Mouse (Mus musculus): ENCODE measurements around the gene Slc6a12. TPM values are rescaled to one million over a fixed set of nuclear protein-coding genes. Genes with fewer than 3 reads are reported as not detected.

Slc6a12 gene
- total and polyA plus RNA-seq, 3 experiments = 0.36 to 0.95 (median 0.48) TPM

DNA sequence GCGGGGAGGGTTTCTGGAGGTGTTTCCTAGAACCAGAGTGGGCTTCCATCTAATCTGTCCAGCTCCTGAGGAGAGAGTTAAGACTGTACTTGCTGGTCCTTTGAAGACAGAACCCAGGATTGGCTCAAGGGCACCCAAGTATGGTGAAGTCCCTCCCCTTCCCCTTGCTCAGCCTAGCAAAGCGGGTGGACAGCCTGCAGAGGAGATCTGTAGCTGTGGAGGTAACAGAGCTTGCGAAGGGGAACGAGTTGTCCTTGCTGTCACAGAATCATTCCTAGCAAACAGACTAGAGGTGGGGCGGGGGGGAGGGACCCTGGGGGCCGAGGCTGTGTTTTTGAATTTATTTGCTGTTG is 871 bp downstream of the Slc6a12 start:
- no peak for DNase-seq

DNA sequence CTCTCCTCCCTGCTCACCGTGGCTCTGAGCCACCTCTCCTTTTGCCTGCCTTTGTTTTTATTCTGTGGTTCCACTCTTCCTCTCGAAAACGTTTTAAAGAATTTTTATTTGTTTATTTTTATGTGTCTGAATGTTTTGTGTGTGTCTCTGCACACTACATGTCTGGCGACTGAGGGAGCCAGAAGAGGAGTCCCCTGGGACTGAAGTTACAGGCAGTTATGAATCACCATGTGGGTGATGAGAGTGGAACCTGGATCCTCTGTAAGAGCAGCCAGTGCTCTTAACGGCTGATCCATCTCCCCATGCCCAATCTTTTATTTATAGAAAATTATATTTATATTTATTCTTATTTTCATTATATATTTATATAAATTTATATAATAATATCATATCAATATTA is 1.5 kb downstream of the Slc6a12 start:
- no peak for DNase-seq

DNA sequence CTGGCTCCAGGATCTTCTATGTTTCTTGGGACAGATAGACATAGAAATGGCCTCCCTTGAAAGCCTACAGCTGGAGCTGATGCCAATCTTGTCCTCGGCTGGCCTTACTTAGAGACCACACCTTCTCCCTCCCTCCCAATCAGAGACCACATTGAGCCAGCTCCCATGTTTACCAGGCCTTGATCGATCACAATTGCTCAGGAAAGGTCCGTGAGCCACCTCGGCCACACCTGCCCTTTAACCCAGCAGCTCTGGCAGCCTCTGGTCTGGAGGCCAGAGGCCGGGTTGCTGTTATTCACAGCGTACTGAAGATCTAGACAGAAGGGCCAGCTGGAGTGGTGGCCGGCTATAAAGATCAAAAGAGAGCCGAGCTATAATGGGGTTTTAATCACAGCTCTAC is 3.6 kb downstream of the Slc6a12 start:
- DNase-seq = no peak

DNA sequence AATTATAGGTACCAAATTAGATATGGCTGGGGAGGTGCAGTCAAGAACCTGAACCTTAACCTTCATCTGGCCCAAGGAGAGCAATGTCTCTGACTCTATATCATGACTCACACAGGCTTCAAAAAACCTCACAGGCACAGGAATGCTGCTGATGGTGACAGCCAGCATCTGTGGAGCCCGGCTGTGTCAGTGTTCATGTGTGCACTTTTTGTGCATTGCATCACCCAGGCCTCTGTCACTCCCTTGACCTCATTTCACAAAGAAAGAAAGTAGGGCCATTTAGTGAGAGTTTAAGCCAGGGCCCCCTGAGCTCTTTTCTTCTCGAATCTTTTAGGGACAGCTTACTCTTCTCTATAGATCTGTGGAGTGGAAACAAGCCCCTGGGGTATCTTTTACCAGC is 9.4 kb downstream of the Slc6a12 start:
- peak; percentile 62 for DNase-seq

DNA sequence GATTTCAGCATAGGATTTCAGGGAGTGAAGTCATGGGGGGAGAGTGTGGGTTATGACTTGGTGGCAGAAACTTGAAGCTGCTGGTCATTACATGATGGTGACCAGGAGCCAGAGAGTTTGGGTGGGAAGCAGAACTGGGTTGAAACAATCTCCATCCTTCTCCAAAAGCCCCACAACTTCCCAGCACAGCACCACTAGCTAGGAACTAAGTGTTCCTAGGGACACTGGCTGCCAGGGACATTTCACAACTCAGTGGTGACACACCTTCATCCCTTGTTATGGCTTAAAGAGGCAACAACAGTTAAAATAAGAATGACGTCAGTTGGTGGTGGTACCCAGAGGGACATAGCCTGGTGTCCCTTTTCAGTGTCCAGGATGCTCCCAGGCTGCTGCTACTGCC is 13.2 kb downstream of the Slc6a12 start:
- DNase-seq = no peak

DNA sequence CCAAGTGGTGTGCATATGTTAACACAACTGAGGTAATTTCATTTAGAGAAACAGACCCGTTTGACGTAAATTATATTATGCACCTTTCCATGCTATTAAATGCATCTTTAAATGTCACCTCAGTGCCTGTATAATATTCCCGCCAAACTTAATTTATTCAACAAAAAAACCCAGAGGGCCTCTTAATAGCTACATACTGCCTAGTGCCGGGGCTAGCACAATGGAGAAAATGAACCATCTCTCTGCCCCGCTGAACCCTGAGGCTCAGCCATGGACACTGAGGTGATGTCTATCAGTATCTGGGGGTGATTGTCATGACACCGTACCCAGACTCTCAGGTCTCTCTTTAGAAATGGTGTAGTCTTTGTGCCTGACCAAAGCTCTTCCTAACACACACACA is 14.4 kb downstream of the Slc6a12 start:
- no peak for DNase-seq

DNA sequence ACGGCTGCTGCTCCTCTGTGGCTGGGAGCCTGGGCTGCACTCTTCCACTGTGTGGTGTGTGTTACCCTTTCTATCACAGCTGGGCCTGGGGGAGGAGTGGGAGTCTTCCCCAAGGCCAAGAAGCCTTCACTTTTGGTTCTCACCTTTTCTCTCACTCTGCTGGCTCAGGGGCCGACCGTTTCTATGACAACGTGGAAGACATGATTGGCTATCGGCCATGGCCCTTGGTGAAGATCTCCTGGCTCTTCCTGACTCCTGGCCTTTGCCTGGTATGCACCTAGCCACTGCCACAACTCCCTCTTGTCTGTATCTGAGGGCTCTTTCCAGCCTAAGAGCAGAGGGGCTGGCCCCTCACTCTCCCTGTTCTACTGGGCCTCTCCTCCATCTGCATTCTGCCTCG is 20.2 kb downstream of the Slc6a12 start:
- DNase-seq = no peak

DNA sequence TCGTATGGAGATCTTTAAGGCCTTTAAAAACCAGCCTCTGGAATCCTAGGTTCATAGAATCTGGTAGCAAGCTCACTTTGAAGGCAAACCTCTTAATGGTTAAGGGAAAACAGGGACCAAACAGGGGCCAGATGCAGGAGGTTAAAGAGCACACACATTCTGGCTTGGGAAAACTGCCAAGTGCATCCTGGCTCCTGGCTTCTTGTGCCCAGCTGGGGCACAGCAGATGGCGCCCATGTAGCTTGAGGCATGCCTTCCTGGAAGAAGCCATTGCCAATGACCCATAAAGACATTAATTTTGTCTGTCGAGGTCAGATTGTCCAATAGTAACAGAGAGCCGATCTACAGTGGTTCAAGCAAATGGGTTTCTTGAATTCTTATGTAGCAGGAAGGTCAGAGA is 21.1 kb downstream of the Slc6a12 start:
- no peak for DNase-seq

DNA sequence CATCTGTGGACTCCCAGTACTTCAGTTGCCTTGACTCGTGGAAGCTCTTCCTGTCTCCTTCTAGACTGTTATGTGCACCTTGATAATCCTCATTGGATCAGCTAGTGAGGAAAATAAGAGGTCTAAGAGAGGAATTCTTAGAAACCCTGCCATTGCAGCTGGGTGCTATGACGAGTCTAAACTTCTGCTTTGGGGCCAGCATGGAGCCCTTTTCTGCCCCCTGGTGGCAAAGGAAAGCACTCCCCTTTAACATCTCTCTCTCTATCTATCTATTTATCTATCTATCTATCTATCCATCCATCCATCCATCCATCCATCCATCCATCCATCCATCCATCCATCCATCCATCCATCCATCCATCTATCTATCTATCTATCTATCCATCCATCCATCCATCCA is 23.7 kb downstream of the Slc6a12 start:
- peak; percentile 30 for DNase-seq

DNA sequence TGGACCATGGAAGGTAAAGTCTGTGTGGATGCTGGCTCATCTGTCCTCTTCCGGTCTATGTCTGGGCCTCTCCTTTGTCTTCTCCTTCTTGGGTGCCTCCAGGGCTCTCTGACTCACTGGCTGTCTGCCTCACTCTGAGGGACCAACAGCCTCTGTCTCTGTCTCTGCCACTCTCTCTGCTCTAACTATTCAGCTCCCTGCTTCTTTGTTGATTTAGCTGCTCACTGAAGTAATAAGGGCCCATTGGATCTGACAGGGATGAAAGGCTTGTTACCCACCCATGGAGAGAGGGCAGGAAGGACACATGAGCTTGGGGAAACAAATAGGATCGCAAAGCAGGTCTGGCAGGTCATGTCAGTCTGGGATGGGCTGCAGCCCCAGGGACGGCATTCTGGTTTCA is 24.2 kb downstream of the Slc6a12 start:
- no peak for DNase-seq

DNA sequence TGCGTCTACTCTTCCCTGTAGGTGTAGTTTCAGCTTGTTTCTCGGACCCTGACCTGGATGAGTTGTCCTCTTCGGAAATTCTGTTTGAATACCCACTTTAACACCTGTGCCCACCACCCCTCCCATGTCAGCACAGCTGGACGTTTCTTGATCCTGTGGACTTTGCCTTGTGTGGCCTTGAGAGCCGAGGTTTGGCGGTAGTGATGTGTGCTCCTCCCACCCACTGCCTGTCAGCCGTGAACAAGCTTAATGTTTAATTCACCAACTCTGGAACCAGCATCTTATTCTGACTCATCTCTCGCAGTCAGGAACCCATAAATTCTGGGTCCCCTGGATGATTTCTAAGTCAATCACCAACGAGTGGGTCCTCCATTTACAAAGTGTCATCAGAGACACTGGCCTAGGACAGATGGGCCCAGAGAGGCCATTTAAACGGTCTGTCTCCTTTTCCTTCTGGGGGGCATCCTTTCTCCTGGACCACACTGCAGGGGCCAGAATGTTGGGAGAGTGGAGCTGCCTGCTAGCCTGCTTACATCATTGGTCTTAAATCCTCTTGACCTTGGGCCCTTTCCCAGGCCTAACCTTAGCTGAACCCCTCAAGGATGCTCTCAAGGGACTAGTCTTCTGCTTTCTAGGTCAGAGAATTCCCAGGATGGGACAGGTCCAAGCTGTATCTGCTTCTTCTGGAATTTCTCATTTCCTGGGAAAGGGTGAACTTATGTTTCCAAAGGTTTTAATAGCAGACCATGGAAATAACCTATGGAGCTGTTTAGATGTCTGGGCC is 28.5 kb downstream of the Slc6a12 start:
- peak; percentile 29 for DNase-seq

DNA sequence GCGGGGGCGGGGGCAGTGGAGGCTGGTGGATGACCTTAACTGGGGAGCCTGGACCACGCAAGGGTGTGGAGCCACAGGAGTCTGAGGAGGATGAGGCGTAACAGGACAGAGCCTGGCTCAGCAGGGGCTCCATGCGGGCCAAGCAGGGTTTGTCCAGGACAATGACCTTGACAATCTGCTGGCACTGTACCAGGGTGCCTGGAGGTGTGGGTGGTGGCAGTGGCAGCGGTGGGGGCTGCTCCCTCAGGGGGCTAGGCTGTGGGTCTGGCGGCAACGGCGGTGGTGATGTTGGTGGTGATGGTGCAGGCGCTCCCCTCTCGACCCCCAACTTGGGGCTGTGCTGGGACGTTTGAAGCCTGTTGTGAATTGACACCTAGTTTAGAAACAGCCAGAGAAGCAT is 33.3 kb downstream of the Slc6a12 start:
- peak; percentile 32 for DNase-seq

DNA sequence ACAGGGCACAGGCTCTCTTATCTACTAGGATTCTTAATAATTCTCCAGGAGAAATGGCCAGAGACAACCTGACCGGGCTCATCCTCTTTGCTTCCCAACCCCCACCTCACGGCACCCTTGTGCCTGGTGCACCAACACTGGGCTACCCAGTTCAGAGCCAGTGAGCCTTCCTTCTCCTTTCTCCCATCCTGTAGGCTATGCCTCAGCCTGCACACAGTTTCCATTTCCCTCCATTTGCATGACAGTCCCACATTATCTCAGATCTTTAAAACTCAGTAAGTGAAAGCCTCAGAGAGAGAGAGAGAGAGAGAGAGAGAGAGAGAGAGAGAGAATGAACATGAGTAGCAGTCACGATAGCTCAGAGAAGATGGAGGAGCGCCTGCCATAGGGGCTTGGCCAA is 35.4 kb downstream of the Slc6a12 start:
- DNase-seq = no peak

DNA sequence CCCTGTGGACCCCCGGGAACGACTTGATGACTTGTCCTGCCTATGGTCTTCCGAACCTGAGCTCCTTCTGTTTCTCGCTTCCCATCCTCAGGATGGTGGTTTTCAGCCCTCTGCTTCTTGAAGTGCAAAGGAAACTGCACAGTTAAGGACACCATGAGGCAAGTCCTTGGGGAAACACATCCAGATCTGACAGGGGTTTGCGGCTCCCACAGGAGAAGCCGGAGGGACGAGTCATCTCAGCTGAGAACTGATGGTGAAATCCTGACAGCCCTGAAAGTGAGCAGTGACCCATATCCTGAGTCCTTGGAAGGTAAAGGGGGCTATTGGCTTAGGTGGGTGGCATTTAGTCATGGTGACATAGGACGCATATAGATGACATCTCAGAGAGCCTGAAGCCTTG is 37.7 kb downstream of the Slc6a12 start:
- no peak for DNase-seq

DNA sequence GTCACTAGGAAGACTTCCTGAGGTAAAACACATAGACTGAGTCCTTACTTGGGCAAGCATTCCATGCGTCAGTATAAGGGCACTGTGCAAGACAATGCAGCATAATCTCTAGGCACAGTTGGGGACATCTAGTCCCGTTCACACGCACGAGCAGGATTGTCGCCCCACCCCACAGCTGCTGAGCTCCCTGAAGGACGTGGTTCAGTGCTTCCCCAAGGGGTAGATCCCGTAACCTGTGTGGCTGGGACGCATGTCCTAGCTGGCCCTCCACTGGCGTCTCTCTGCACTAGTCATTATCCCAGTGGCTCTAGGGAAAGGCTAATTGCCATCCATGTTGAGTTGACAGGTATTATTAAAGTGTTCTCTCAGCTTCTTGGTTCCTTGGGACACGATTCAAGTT is 39.2 kb downstream of the Slc6a12 start:
- DNase-seq = peak; percentile 6

DNA sequence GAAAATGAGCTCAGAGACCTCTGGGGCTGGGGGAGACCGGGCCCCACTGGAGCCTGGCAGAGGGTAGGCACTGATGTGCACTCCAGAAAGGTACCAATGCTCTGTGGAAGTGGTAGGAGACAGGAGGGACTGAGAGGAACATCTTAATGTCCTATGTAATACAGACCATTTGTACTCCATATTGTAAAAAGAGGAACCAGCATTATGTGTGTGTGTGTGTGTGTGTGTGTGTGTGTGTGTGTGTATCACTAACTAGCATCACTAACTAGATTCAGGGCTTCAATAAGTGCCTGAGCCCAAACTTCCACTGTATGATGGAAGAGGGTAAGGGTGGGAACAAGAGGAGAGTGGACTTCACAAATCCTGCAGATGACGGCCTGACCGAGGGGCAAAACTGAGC is 42.5 kb downstream of the Slc6a12 start:
- DNase-seq = no peak

DNA sequence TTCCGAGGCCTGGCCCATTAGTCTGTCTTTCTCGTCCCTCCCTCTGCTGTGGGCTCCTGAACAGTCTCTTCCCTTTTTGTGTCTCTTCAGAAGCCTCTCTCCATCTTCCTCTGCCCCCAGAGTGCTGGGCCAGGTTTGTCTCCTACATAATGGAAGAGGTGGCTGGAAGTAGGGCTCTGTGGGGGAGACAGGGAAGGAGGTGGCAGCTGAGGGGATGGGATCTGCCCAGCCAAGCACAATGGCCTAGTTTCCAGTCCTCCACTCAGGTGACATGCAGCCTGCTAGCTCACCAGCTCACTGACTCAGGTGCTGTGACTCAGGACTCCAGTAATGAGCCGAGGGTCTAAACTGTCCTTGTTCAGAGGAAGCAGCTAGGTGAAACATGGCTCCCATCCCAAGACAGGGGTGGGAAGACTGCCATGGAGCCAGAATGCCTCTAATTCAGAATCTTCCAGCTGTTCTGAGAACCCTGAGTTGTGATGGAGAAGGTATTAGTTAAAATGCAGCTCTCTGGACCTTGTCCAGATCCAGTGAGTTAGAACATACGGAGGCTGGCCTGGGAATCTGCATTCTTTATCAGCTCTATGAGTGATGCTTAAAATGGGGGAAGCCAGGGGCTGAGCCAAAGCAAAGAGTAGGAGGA is 49.9 kb downstream of the Slc6a12 start:
- no peak for DNase-seq

DNA sequence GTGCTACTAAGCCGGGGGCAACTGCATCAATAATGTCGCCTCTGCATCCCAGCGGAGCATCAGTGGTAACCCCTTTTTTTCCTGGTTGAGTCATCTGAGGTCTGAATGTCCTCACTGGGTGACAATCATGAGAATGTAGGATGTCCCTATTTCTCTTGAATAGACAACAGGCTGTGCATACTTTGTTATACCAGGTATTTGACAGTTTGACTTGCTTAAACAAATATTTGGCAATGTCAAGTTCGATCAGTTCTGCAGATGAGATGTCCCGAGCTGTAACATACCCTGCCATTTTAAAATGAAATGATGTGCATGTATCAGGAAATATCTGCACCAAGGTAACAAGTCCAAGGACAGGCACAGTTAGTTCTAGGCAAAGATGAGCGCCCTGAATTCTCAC is 58.3 kb downstream of the Slc6a12 start:
- no peak for DNase-seq

DNA sequence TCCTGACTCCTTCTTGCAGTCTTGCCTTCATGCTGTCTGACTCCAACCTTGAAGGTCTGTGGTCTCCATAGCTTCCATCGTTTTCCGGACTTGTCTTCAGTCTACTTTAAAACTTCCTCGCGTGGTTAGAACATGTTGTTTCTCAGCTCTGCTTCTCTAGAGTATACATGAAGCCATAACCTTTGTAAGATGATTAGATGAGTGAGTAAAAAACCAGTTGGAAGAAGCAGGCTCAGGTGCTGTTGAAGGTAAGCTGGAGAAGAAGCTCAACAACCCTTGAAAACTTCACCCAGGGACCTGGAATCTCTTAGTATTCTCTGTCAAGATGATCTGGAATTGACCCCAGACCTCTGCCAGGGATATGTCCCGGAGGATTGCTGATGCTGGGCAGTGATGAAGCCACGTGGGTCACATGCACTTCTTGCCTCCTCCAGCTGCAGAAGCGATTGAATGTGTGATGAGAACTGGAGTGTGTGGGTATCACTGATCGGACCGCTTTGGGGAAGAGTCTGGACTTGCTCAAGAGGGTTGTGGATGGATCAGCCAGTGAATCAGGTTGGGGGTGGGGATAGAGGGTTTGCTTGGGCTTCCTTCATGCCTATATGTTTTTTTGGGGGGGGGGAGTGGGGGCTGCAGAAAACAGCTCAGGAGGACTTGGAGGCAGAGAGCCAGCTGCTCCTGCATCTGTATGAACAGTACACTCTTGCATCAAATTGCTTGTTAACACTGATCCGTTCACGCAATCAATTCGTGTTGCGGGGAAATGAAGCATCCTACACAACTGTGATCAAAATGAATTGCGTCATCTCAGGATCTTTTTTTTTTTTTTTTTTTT is 59.2 kb downstream of the Slc6a12 start:
- DNase-seq = no peak

DNA sequence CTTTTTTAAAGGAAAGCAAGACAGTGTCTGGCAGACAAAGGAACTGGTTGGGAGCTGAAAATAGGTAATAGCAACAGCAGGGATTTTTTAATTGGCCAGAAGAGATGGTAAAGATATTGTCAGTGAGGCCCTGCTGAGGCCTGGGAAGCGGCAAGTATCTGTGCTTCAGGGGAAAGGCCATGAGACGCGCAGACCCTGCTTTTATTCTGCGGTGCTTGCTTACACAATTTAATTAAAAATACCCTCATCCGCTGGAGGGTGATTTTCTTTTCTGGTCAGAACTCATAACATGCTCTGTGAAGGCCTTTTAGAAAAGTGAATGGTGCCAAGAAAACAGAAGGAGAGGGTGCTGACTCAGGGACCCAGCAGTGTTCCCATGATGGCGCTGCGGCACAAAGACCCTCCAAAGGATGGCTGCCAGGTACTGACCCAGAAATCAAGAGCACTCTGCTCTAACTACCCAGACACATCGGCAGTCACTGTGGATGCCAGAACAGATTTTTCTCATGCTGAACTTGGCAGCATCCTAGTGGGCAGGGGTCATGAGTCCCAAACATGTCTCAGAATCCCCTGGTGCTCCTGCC is 59.9 kb downstream of the Slc6a12 start:
- no peak for DNase-seq

DNA sequence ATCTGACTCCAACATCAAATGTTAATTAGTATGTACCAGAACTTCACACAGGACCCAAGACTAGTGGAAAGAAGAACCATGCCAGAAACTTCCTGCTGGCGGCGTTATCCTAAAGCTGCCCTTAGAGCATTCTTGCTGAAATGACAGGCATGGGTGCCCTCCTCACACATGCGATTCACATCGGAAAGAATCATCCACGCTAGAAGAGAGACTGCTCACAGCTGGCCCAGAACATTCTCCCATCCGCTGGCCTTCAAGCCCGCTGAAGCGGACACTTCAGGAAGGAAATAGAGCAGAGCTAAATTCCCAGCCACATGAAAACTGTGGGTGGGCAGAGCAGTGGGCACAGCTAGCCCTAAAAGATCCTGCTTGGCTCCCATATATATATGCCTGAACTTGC is 62.4 kb downstream of the Slc6a12 start:
- no peak for DNase-seq

DNA sequence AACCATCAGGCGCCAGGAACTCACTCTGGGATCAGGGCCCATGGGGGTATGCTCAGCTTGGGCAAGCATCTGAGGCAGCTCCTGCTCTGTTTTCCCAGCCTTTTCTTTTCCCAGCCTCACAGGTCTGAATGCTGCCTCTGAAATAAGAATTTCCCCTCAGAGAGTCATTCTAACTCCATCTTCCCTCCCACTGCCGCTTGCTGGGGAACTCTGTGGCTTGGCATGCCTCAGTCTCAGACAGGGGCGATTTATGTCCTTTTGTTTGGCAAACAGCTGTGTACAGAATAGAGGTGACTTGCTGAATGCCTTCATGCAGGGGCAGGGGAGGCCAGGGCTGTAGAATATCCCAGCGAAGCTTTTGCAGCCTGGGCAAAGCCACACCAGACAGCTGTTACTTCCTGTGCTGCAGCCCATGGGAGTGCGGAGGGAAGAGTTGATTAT is 64.7 kb downstream of the Slc6a12 start:
- no peak for DNase-seq

Data from adrenal gland, adult 2 months (tissue).